Mouse (Mus musculus) midbrain, embryonic 11.5 days (tissue): Measurements from ENCODE around the gene Vmn2r76. TPM values are rescaled to one million over a fixed set of nuclear protein-coding genes. Genes with fewer than 3 reads are reported as not detected.
"Not testable (repeated sequence)": the region's sequence is repeated elsewhere in the genome, so short reads cannot be mapped to it uniquely, and the experiment has no call there.

Experiments
- ATAC-seq: fragments of 200-750 bp; cut with Nextera tagmentation; 2 replicates; pipeline ENCODE4 v1.8.0; 2017; ENCODE audit warnings: moderate TSS enrichment, moderate library complexity; ENCODE audit not compliant: low FRiP score
- DNase-seq: peaks from one replicate; pipeline ENCODE4 v3.0.0; 2015; ENCODE audit warnings: low spot score; ENCODE audit errors: missing footprints
- H3K27ac ChIP-seq: fragments of 300-500 bp; sonication (generic); 2 replicates; pipeline ENCODE4 v1.5.1; 2014; ENCODE audit warnings: low read depth, low read length
- H3K27me3 ChIP-seq: fragments of 300-500 bp; sonication (generic); 2 replicates; pipeline ENCODE4 v1.6.1; 2014; ENCODE audit warnings: mild to moderate bottlenecking, low read length, moderate library complexity, mixed read lengths; ENCODE audit not compliant: control insufficient read depth, insufficient read depth
- H3K36me3 ChIP-seq: fragments of 300-500 bp; sonication (generic); 2 replicates; pipeline ENCODE4 v1.6.1; 2014; ENCODE audit warnings: mild to moderate bottlenecking, low read length, moderate library complexity, mixed read lengths; ENCODE audit not compliant: control insufficient read depth, insufficient read depth
- H3K4me1 ChIP-seq: fragments of 300-500 bp; sonication (generic); 2 replicates; pipeline ENCODE4 v1.6.1; 2014; ENCODE audit warnings: low read length; ENCODE audit not compliant: control insufficient read depth, insufficient read depth
- H3K4me2 ChIP-seq: fragments of 300-500 bp; sonication (generic); 2 replicates; pipeline ENCODE4 v1.6.1; 2014; ENCODE audit warnings: mild to moderate bottlenecking, moderate library complexity
- H3K4me3 ChIP-seq: fragments of 300-500 bp; sonication (generic); 2 replicates; pipeline ENCODE4 v1.5.1; 2014; ENCODE audit warnings: low read depth, low read length
- H3K9ac ChIP-seq: fragments of 300-500 bp; sonication (generic); 2 replicates; pipeline ENCODE4 v1.6.1; 2014; ENCODE audit warnings: low read length
- H3K9me3 ChIP-seq: fragments of 300-500 bp; sonication (generic); 2 replicates; pipeline ENCODE4 v1.6.1; 2016; ENCODE audit warnings: low read length; ENCODE audit not compliant: control insufficient read depth
- WGBS: fragments of 180-500 bp; shearing (Covaris S2); extraction: QIAGEN DNeasy Blood & Tissue Kit; methylation state at CpG from one replicate; pipeline ENCODE4 v1.1.7; 2014; 5-methylcytosine and 5-hydroxymethylcytosine counted together
- polyA plus RNA-seq: library from polyadenylated mRNA; unstranded; fragments of >200 nt; fragmentation: Nextera tagmentation; extraction: Ambion mirVana; gene quantifications from 2 replicates; pipeline ENCODE4 v1.2.1, GENCODE M21; 2014

The Vmn2r76 gene
- polyA plus RNA-seq = not detected in 2 replicates

DNA sequence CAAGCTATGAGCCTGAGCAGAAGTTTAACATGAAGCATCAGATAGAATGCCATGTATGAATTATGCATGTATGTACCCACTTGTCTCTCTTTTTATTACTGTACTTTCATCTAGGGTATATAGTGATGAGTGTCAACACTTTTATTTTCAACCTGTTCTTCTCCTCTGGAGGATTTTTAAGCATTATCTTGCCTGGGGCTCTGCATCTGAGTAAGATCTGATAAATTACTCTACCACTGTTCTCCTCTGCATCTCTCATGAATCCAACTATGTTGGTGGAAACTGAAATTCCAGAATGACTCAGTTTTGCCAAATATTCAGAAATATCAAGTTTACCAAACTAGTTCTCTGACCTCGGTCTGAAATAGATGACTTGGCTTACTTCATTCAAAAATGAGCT is at the start of gene Vmn2r76:
Gene Vmn2r76 (minus strand): TSS at position 101 of the 400 bp plus-strand sequence.
- WGBS = 77% methylated on average over 1 of the region's 1 CpGs
- no peaks in the 10 kb centered on the region for H3K36me3 ChIP-seq
- H3K4me3 ChIP-seq = no peak within 1 kb of the TSS
- DNase-seq = no peak
- H3K4me2 ChIP-seq = no peak within 1 kb of the TSS
- H3K4me1 ChIP-seq = no peaks in the 10 kb centered on the region
- H3K9me3 ChIP-seq = no peaks in the 10 kb centered on the region
- no peak within 1 kb of the TSS for H3K9ac ChIP-seq
- H3K27ac ChIP-seq = no peak within 1 kb of the TSS
- no peak for ATAC-seq
- no peaks in the 10 kb centered on the region for H3K27me3 ChIP-seq

DNA sequence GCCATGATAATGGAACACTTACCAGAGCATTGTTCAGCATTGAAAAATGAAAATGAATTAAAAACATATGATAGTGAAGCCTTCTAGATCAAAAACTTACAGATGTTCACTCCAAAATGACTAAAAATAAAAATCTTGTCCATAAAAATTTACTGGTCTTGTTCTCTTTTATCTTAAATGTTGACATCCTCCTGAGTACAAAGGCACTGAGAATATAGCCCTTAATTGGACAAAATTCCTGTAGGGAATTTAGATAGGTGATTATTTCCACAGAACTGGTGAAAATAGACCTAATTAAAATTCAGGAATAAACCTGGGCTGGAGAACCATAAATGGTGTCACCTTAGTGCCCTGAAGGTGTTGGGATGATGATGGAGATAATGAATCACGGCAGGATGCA is 31.0 kb upstream of the Vmn2r76 start, which contains the start of gene Olfr310:
Gene Olfr310 (minus strand): TSS at position 101 of the 400 bp plus-strand sequence.
- 85% methylated on average over 1 of the region's 1 CpGs for WGBS
- ATAC-seq (no peak), DNase-seq (no peak)
- no peak within 1 kb of the TSS for H3K4me3 ChIP-seq
- H3K36me3 ChIP-seq = no peaks in the 10 kb centered on the region
- no peak within 1 kb of the TSS for H3K4me2 ChIP-seq
- no peak within 1 kb of the TSS for H3K27ac ChIP-seq
- no peaks in the 10 kb centered on the region for H3K9me3 ChIP-seq
- H3K27me3 ChIP-seq = no peaks in the 10 kb centered on the region
- no peak within 1 kb of the TSS for H3K9ac ChIP-seq
- H3K4me1 ChIP-seq = no peaks in the 10 kb centered on the region

DNA sequence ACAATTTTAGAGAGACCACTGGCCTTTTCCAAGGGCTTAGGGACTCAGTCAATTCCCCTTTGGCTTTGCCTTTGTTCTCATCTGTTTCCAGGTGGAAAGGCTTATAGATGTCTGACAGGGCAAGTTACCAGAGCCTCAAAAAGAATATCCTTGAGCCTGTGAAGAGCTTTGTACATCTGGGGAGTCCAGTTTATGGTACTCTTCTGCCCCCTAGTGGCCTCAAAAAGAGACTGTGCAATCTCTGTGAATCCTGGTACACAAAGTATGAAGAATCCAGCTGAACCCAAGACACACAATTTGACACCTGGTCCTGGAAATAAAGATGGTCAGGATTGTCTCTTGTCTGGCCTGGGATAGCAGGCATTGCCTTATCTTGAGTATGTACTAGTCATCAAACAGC is 34.8 kb downstream of the Vmn2r76 start:
- no peaks in the 10 kb centered on the region for H3K36me3 ChIP-seq
- peak; percentile 52; the same call in 1 of the 2 replicates for ATAC-seq
- H3K27ac ChIP-seq = no peak overlapping the region
- no peak overlapping the region for H3K4me3 ChIP-seq
- H3K4me2 ChIP-seq = no peak overlapping the region
- H3K27me3 ChIP-seq = no peaks in the 10 kb centered on the region
- no peaks in the 10 kb centered on the region for H3K9me3 ChIP-seq
- no peaks in the 10 kb centered on the region for H3K4me1 ChIP-seq
- DNase-seq = peak; percentile 82
- H3K9ac ChIP-seq = no peak overlapping the region

DNA sequence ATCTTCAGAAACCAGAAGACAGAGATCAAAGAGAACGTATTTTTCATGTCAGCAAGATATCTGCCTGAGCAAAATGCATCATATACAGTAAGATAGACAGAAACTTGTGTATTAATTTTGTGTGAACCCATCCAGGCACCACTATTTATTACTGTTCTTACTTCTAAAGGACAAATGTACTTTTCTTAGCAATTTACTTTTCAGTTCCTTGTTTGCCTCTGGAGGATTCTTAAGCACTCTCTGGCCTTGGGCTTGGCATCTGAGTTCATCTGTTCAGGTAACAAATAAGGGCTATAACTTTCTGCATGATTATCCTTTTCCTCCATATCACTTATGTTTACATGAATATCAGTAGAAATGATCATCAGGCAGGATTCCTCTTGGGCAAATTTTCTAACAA is 74.4 kb downstream of the Vmn2r76 start, which contains the start of gene Vmn2r75:
Gene Vmn2r75 (minus strand): TSS at position 101 of the 400 bp plus-strand sequence.
- not testable (repeated sequence) for H3K9me3 ChIP-seq, DNase-seq, H3K9ac ChIP-seq, H3K36me3 ChIP-seq, H3K4me1 ChIP-seq, H3K27me3 ChIP-seq, ATAC-seq, H3K4me2 ChIP-seq, H3K4me3 ChIP-seq, H3K27ac ChIP-seq
- WGBS = 53% methylated on average over 1 of the region's 1 CpGs

Other genes with a start within 250 kb of the Vmn2r76 start
- gene Vmn2r75, start 74.5 kb downstream of the Vmn2r76 start, polyA plus RNA-seq = not detected in 2 replicates
- not detected in 2 replicates for gene Olfr310, start 30.9 kb upstream of the Vmn2r76 start, polyA plus RNA-seq
- not detected in 2 replicates for gene Olfr309, start 67.4 kb upstream of the Vmn2r76 start, polyA plus RNA-seq
- not detected in 2 replicates for gene Olfr308, start 79.3 kb upstream of the Vmn2r76 start, polyA plus RNA-seq
- gene Olfr307, start 91.3 kb upstream of the Vmn2r76 start, polyA plus RNA-seq = not detected in 2 replicates
- not detected in 2 replicates for gene Olfr305, start 120.6 kb upstream of the Vmn2r76 start, polyA plus RNA-seq
- not detected in 2 replicates for gene Olfr304, start 140.3 kb upstream of the Vmn2r76 start, polyA plus RNA-seq
- not detected in 2 replicates for gene Olfr303, start 151.5 kb upstream of the Vmn2r76 start, polyA plus RNA-seq
- gene Olfr301, start 157.5 kb upstream of the Vmn2r76 start, polyA plus RNA-seq = not detected in 2 replicates
- not detected in 2 replicates for gene Olfr299, start 213.6 kb upstream of the Vmn2r76 start, polyA plus RNA-seq
- not detected in 2 replicates for gene Olfr298, start 246.2 kb upstream of the Vmn2r76 start, polyA plus RNA-seq